Mouse (Mus musculus): ENCODE measurements around the gene Ing5. TPM values are rescaled to one million over a fixed set of nuclear protein-coding genes. Genes with fewer than 3 reads are reported as not detected.
A peak's percentile ranks its signal among the peaks of the same experiment; 100 is the strongest.
"Not testable (repeated sequence)": the region's sequence is repeated elsewhere in the genome, so short reads cannot be mapped to it uniquely, and the experiment has no call there.

The Ing5 gene
- polyA plus RNA-seq (2016; fragmentation: Nextera tagmentation; extraction: Ambion mirVana): 30.7 and 32.9 TPM in 2 replicates

GRCm38 (mm10) chr1:93803556-93804507, at the start of gene Ing5:
Gene Ing5 (plus strand): TSS chr1:93803965.
- Histone ChIP-seq H3K4me1 (peaks cover 42% of the 10 kb centered on the region), H3K36me3 (replicated peaks) (peaks cover 58% of the 10 kb centered on the region), H3K4me3 (peak within 1 kb of the TSS; percentile 81), H3K27ac (peak within 1 kb of the TSS; percentile 99), H3K9me3 (no peaks in the 10 kb centered on the region), H3K27me3 (ENCODE audit: poor library complexity, severe bottlenecking) (no peaks in the 10 kb centered on the region)
- peak; percentile 99 for DNase-seq (ENCODE audit: extremely low spot score, low spot score)
- WGBS: under 1% methylated on average over 85 of the region's 94 CpGs

DNA sequence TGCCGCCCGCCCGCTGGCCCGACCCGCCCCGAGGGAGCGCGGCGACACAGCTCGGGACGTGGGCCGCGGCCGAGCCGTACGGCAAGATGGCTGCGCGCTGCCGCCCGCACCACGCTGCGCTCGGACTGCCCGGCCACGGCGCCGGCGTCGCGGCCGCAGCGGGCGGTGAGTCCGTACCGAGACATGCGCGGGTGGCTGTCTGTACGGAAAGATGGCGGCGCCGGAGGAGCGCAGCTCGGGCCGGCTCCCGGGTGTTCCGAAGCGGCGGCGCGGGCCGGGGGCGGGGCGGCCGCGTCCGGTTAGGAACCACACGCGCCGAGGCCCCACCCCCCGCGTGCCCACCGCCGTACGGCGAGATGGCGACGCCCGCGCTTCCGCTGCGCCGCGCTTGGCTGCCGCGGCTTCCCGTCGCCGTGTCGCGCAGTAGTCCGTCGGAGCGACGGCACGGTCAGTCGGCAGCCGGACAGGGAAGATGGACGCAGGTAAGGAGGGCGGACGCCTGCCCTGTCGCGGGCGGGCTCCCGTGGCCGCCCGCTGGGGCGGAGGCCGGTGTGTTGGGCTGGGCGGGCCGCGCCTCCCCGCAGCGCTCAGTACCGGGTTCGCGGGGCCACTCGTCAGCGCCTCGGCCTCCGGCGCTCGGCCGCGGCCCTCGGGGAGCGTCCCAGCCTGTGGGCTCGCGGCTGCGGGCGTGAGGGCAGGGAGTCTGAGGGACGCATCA, 49.0 kb upstream of the Ing5 start, which contains the start of gene Thap4:
TSS of gene Thap4 (minus strand) at position 292 of the 718 bp plus-strand sequence.
- H3K27ac ChIP-seq: peak within 1 kb of the TSS; percentile 94
- peak within 1 kb of the TSS; percentile 95 for H3K4me3 ChIP-seq
- peak; percentile 82 for DNase-seq (ENCODE audit: extremely low spot score, low spot score)
- under 1% methylated on average over 115 of the region's 121 CpGs for WGBS
- no peaks in the 10 kb centered on the region for H3K9me3 ChIP-seq
- no peaks in the 10 kb centered on the region for H3K27me3 ChIP-seq (ENCODE audit: poor library complexity, severe bottlenecking)
- peaks cover 31% of the 10 kb centered on the region for H3K4me1 ChIP-seq
- H3K36me3 ChIP-seq (replicated peaks): peaks cover 11% of the 10 kb centered on the region

- WGBS: under 1% methylated on average over 13 of the region's 13 CpGs
- DNase-seq (ENCODE audit: extremely low spot score, low spot score): no peak
- Histone ChIP-seq H3K27ac (peak overlapping the region; percentile 94), H3K27me3 (ENCODE audit: poor library complexity, severe bottlenecking) (no peaks in the 10 kb centered on the region), H3K36me3 (replicated peaks) (peaks cover 6% of the 10 kb centered on the region), H3K9me3 (no peaks in the 10 kb centered on the region), H3K4me3 (peak overlapping the region; percentile 95), H3K4me1 (peaks cover 31% of the 10 kb centered on the region)
Observed at GRCm38 (mm10) chr1:93755291-93755610, 48.5 kb upstream of the Ing5 start.

GRCm38 (mm10) chr1:93755618-93756017, 48.1 kb upstream of the Ing5 start:
- WGBS: 39% methylated on average over 7 of the region's 7 CpGs
- H3K27me3 ChIP-seq (ENCODE audit: poor library complexity, severe bottlenecking): no peaks in the 10 kb centered on the region
- peak overlapping the region; percentile 94 for H3K27ac ChIP-seq
- DNase-seq (ENCODE audit: extremely low spot score, low spot score): no peak
- peaks cover 3% of the 10 kb centered on the region for H3K36me3 ChIP-seq (replicated peaks)
- H3K9me3 ChIP-seq: no peaks in the 10 kb centered on the region
- H3K4me1 ChIP-seq: peaks cover 31% of the 10 kb centered on the region
- peak overlapping the region; percentile 95 for H3K4me3 ChIP-seq

GRCm38 (mm10) chr1:93756154-93756553, 47.6 kb upstream of the Ing5 start:
- DNase-seq (ENCODE audit: extremely low spot score, low spot score): no peak
- Histone ChIP-seq H3K4me3 (peak overlapping the region; percentile 95), H3K4me1 (peaks cover 31% of the 10 kb centered on the region), H3K9me3 (no peaks in the 10 kb centered on the region), H3K27me3 (ENCODE audit: poor library complexity, severe bottlenecking) (no peaks in the 10 kb centered on the region), H3K36me3 (replicated peaks) (peaks cover 6% of the 10 kb centered on the region; the same call in 1 of the 2 replicates), H3K27ac (no peak overlapping the region)

GRCm38 (mm10) chr1:93760076-93760475, 43.7 kb upstream of the Ing5 start:
- no peak overlapping the region for H3K27ac ChIP-seq
- H3K27me3 ChIP-seq (ENCODE audit: poor library complexity, severe bottlenecking): no peaks in the 10 kb centered on the region
- peaks cover 14% of the 10 kb centered on the region for H3K4me1 ChIP-seq
- WGBS: 98% methylated on average over 1 of the region's 1 CpGs
- peaks cover 14% of the 10 kb centered on the region; the same call in 1 of the 2 replicates for H3K36me3 ChIP-seq (replicated peaks)
- DNase-seq (ENCODE audit: extremely low spot score, low spot score): no peak
- H3K9me3 ChIP-seq: no peaks in the 10 kb centered on the region
- H3K4me3 ChIP-seq: no peak overlapping the region

DNA sequence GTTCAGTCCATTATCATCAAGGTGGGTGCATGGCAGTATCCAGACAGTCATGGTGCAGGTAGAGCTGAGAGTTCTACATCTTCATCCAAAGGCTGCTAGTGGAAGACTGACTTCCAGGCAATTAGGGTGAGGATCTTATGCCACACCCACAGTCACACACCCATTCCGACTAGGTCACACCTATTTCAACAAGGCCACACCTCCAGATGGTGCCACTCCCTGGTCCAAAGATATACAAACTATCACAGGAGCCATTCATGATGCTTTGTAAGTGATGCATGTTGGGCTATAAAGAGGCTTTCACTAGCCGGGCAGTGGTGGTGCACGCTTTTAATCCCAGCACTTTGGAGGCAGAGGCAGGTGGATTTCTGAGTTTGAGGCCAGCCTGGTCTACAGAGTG, 40.2 kb upstream of the Ing5 start:
- H3K27me3 ChIP-seq (ENCODE audit: poor library complexity, severe bottlenecking); H3K9me3 ChIP-seq; H3K4me3 ChIP-seq; H3K4me1 ChIP-seq; H3K27ac ChIP-seq; DNase-seq (ENCODE audit: extremely low spot score, low spot score): not testable (repeated sequence)
- WGBS: 90% methylated on average over 3 of the region's 3 CpGs
- H3K36me3 ChIP-seq (replicated peaks): peaks cover 26% of the 10 kb centered on the region

DNA sequence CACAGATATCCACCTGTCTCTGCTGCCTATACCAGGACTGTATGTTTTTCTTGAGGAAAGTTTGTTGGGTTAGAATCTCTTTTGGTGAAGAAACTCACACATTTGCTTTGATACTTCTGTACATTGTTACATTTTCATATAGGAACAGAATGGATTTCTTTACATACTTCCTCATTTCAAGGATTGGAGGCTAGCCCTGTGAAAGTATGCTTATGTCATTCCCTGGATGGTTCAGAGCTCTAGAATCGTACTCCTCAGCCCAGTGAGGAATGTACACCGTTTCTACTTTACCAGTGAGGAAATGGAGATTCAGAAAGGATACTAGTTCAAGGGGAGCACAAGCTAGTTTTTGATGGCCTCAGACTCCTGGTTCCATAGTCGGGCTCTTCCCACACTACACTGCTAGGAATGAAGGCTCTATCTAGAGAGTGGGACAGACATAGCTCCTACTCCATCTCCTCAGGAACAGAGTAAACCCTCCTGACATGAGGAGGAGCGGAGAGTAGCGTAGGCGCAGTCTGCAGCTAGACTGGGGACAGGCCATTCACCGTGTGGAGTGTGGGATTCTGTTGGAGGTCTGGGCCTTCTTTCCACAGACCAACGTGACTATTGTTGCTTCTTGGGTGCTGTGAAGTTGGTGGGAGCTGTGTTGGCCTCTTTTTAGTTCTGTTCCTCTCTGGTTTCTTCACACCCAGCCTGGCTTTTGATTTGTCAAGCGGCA, 38.7 kb upstream of the Ing5 start:
- peaks cover 41% of the 10 kb centered on the region for H3K36me3 ChIP-seq (replicated peaks)
- 94% methylated on average over 9 of the region's 9 CpGs for WGBS

GRCm38 (mm10) chr1:93767600-93767999, 36.2 kb upstream of the Ing5 start:
- H3K36me3 ChIP-seq (replicated peaks): peaks cover 51% of the 10 kb centered on the region
- no peak overlapping the region for H3K4me3 ChIP-seq
- 94% methylated on average over 6 of the region's 6 CpGs for WGBS

More for the DNA sequence above, 38.7 kb upstream of the Ing5 start:
- H3K4me3 ChIP-seq: no peak overlapping the region
- H3K27me3 ChIP-seq (ENCODE audit: poor library complexity, severe bottlenecking): no peaks in the 10 kb centered on the region
- no peaks in the 10 kb centered on the region for H3K9me3 ChIP-seq
- no peak overlapping the region for H3K27ac ChIP-seq
- DNase-seq (ENCODE audit: extremely low spot score, low spot score): no peak
- no peaks in the 10 kb centered on the region for H3K4me1 ChIP-seq

DNA sequence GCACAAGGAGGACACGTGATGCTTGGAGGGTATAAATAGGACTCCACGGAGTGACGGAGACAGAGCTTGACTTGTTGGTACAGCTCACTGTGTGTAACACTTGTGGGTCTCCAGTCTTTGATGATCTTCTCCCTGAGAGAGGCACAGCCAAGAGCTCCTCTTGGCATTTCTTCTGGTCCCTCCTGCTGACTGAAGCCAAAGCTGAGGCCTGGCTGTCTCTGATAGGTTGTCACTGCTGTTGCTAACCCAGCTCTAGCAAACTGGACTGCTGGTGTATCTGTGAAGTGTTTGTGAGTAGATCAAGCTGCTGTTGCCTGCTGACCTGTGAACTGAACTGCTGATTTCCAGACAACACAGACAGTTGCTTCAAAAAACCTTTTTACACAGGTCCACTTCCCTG, 33.9 kb upstream of the Ing5 start:
- WGBS: 98% methylated on average over 3 of the region's 3 CpGs
- H3K27ac ChIP-seq: no peak overlapping the region
- H3K9me3 ChIP-seq: no peaks in the 10 kb centered on the region
- H3K27me3 ChIP-seq (ENCODE audit: poor library complexity, severe bottlenecking): no peaks in the 10 kb centered on the region
- no peaks in the 10 kb centered on the region for H3K4me1 ChIP-seq
- no peak overlapping the region for H3K4me3 ChIP-seq
- no peak for DNase-seq (ENCODE audit: extremely low spot score, low spot score)
- H3K36me3 ChIP-seq (replicated peaks): peaks cover 71% of the 10 kb centered on the region

More at GRCm38 (mm10) chr1:93767600-93767999, 36.2 kb upstream of the Ing5 start:
- Histone ChIP-seq H3K27ac (no peak overlapping the region), H3K9me3 (no peaks in the 10 kb centered on the region), H3K4me1 (no peaks in the 10 kb centered on the region), H3K27me3 (ENCODE audit: poor library complexity, severe bottlenecking) (no peaks in the 10 kb centered on the region)
- DNase-seq (ENCODE audit: extremely low spot score, low spot score): no peak

- Histone ChIP-seq H3K27ac (no peak overlapping the region), H3K27me3 (ENCODE audit: poor library complexity, severe bottlenecking) (no peaks in the 10 kb centered on the region), H3K36me3 (replicated peaks) (peaks cover 90% of the 10 kb centered on the region), H3K4me3 (no peak overlapping the region), H3K9me3 (no peaks in the 10 kb centered on the region), H3K4me1 (no peaks in the 10 kb centered on the region)
- WGBS: 91% methylated on average over 5 of the region's 5 CpGs
- no peak for DNase-seq (ENCODE audit: extremely low spot score, low spot score)
Observed at GRCm38 (mm10) chr1:93776686-93777085, 27.1 kb upstream of the Ing5 start.

DNA sequence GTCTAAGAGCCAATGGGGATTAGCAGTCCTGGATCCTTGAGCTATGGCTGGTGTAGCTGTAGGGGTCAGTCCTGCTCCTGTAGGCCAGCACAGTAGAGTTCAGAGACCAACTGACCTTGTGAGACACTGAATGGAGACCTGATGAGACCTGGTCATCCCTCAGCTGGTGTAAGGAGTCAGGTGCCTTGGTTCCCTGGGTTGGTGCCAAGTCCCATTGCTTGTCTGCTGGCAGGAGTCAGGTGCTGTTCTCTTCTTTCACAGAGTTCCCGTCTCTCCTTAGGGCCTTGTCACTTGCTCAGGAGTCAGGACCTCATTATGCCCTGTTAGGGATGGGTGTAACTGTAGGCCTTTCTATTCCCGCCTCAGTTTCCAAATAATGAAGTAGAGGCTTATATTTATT, 16.9 kb upstream of the Ing5 start:
- H3K9me3 ChIP-seq: peaks cover 10% of the 10 kb centered on the region
- no peak for DNase-seq (ENCODE audit: extremely low spot score, low spot score)
- H3K27me3 ChIP-seq (ENCODE audit: poor library complexity, severe bottlenecking): no peaks in the 10 kb centered on the region
- WGBS: 86% methylated on average over 2 of the region's 2 CpGs
- H3K36me3 ChIP-seq (replicated peaks): peaks cover 100% of the 10 kb centered on the region
- no peaks in the 10 kb centered on the region for H3K4me1 ChIP-seq
- H3K27ac ChIP-seq: no peak overlapping the region
- H3K4me3 ChIP-seq: no peak overlapping the region

Measured in forebrain, embryonic 10.5 days (tissue).